Mouse (Mus musculus): ENCODE measurements at regions not wholly inside any gene's neighbourhood (a gene's known extent, or its start where the extent isn't known, plus 50 kb on each side); places are given as distances from the start of the nearest gene placed in this dataset.

DNA sequence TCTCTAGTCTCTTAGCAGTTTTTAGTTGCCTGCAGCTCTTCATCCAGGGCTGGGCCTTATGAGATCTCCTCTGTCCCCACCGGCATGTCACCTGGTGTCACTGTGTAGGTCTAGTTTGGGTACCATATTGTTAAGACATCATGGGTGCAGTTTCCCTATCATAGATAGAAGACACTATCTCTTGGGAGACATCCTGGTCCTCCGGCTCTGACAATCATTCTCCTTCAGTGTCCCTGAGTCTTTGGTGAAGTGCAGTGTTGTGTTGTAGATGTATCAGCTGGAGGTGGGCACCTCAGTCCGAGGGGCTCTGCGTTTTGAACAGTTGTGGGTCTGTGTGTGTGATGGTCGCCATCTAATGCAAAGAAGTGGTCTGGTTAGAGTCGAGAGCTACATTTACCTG, 58.0 kb upstream of the Synm start:
- no peak for ATAC-seq (ENCODE audit: insufficient number of reproducible peaks, low FRiP score, low TSS enrichment)

DNA sequence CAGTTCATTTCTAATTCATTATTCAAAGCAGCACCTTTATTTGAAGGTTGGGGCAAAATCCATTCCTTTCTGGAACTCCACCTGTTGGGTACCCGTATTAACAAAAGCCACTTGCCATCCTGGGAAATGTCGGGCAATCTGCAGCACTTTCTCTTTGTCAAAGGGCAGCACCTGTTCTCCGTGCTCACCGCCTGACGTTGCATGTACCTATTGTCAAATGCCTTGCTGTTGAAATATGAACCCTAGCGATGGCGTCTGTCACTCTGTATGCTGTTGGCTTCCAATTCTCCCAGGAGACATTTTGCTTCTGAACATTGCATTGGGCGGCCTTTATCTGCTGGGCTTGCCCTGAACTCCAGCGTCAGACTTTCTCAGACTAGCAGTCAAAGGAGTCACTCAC, 55.3 kb upstream of the Synm start:
- no peak for ATAC-seq (ENCODE audit: insufficient number of reproducible peaks, low FRiP score, low TSS enrichment)
